Mouse (Mus musculus) lung, adult 18-20 months (tissue): Measurements from ENCODE around the gene Rabl6.

Experiments used
- DNase-seq, 2 experiments: peaks; one replicate each; pipeline ENCODE4 v3.0.0; 2022; ENCODE audit warnings: mixed read lengths in 2 of 2

Rabl6 gene

GRCm38 (mm10) chr2:25607761-25608622, at the start of gene Rabl6:
TSS of gene Rabl6 (minus strand) at chr2:25608521.
- DNase-seq: peak; percentile 87 to 88

- DNase-seq: no peak
Observed at GRCm38 (mm10) chr2:25657652-25658051, 49.3 kb upstream of the Rabl6 start, which contains the start of gene Lcn5. TSS of gene Lcn5 (plus strand) at chr2:25657952.

GRCm38 (mm10) chr2:25657246-25657645, 48.9 kb upstream of the Rabl6 start:
- DNase-seq: no peak

- DNase-seq: peak; percentile 12 to 32
Observed at GRCm38 (mm10) chr2:25656691-25657090, 48.4 kb upstream of the Rabl6 start.

- DNase-seq: no peak
Observed at GRCm38 (mm10) chr2:25654502-25654901, 46.2 kb upstream of the Rabl6 start.

- DNase-seq: peak in 1 of 2 experiments; percentile 9
Observed at GRCm38 (mm10) chr2:25652902-25653301, 44.6 kb upstream of the Rabl6 start, which contains the start of gene Lcn8. TSS of gene Lcn8 (plus strand) at chr2:25653120.

GRCm38 (mm10) chr2:25639890-25640289, 31.6 kb upstream of the Rabl6 start:
- peak; percentile 14 to 15 for DNase-seq

- no peak for DNase-seq
Observed at GRCm38 (mm10) chr2:25634046-25634445, 25.7 kb upstream of the Rabl6 start.

- DNase-seq: no peak
Observed at GRCm38 (mm10) chr2:25633616-25634015, 25.3 kb upstream of the Rabl6 start.

- DNase-seq: no peak
Observed at GRCm38 (mm10) chr2:25628738-25629137, 20.4 kb upstream of the Rabl6 start.

GRCm38 (mm10) chr2:25627811-25628210, 19.5 kb upstream of the Rabl6 start, which contains the start of gene Fcna:
TSS of gene Fcna (minus strand) at chr2:25628030.
- DNase-seq: no peak

GRCm38 (mm10) chr2:25625986-25626385, 17.7 kb upstream of the Rabl6 start:
- DNase-seq: no peak

GRCm38 (mm10) chr2:25621229-25622200, 13.2 kb upstream of the Rabl6 start, which contains the start of gene Tmem141:
TSS of gene Tmem141 (minus strand) at chr2:25622005.
- DNase-seq: peak; percentile 93 to 96

GRCm38 (mm10) chr2:25620852-25621228, 12.5 kb upstream of the Rabl6 start:
- no peak for DNase-seq

- DNase-seq: no peak
Observed at GRCm38 (mm10) chr2:25620386-25620785, 12.1 kb upstream of the Rabl6 start.

- no peak for DNase-seq
Observed at GRCm38 (mm10) chr2:25617578-25617977, 9.3 kb upstream of the Rabl6 start, which contains the start of gene Ccdc183. TSS of gene Ccdc183 (minus strand) at chr2:25617678.

GRCm38 (mm10) chr2:25616398-25616797, 8.1 kb upstream of the Rabl6 start:
- no peak for DNase-seq

GRCm38 (mm10) chr2:25608671-25609070, 350 bp upstream of the Rabl6 start:
- DNase-seq: no peak

GRCm38 (mm10) chr2:25602526-25602925, 5.8 kb downstream of the Rabl6 start:
- DNase-seq: no peak

GRCm38 (mm10) chr2:25600037-25600436, 8.3 kb downstream of the Rabl6 start:
- DNase-seq: no peak

GRCm38 (mm10) chr2:25598749-25599148, 9.6 kb downstream of the Rabl6 start:
- DNase-seq: no peak

GRCm38 (mm10) chr2:25596765-25597510, 11.4 kb downstream of the Rabl6 start:
- DNase-seq: no peak
